ENCODE assay signal across 24 mouse cellular contexts in the genomic region with DNA sequence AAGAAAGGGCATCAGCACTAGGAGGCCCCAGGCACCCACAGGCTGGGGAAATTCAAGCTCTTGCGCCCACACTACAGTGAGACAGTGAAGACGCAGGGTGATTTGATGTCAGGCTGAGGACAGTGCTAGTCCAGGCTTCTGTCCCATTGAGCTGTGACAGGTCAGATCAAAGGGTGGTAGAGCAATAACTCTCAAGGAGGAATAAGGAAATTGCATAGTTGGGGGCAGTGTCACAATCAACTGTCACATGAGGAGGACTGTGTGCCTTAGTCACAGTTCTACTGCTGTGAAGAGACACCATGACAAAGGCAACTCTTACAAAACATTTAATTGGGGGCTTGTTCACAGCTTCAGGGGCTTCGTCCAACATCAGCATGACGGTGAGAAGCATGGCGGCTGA. TPM values are rescaled to one million over a fixed set of nuclear protein-coding genes. Genes with fewer than 3 reads are reported as not detected.
DNase-seq lines count a peak whose midpoint lies in the region; ATAC-seq and TF ChIP-seq lines count a peak whose summit lies in the region.
"Had no signal": no experiment of that assay in that cellular context is flagged by ENCODE, and none has a peak within 500 bp of the region (broad histone marks: within the 10 kb centered on the region; RNA-seq: fewer than 3 reads in every experiment).

No protein-coding gene starts in this region.

- 69% methylated on average over 5 of the region's 5 CpGs for WGBS in liver, embryonic 16.5 days (ENCODE audit: insufficient replicate concordance)
- 48% methylated on average over 5 of the region's 5 CpGs for WGBS in bone marrow, adult 2 months
- 67% methylated on average over 5 of the region's 5 CpGs for WGBS in intestine, embryonic 15.5 days

- no peaks in the 10 kb centered on the region for H3K9me3 ChIP-seq in liver, embryonic 16.5 days (replicated peaks; ENCODE audit: control insufficient read depth, low read length)
- H3K9me3 ChIP-seq in intestine, embryonic 15.5 days, result no peaks in the 10 kb centered on the region
- H3K9me3 ChIP-seq: embryonic facial prominence, embryonic 12.5 days; heart, embryonic 13.5 days; hindbrain, embryonic 15.5 days; limb, embryonic 10.5 days; lung, embryonic 15.5 days had no signal

- no peak overlapping the region for H3K4me3 ChIP-seq in liver, embryonic 16.5 days (ENCODE audit: low read depth, low read length)
- H3K4me3 ChIP-seq in bone marrow, adult 2 months (replicated peaks; ENCODE audit: control insufficient read depth, low read depth, low read length), result no peak overlapping the region
- no peak overlapping the region for H3K4me3 ChIP-seq in intestine, embryonic 15.5 days (replicated peaks)
- H3K4me3 ChIP-seq: embryonic facial prominence, embryonic 12.5 days; heart, adult 2 months; heart, embryonic 13.5 days; hindbrain, embryonic 15.5 days; left cerebral cortex, adult 2 months; limb, embryonic 10.5 days; lung, embryonic 15.5 days had no signal

- ATAC-seq in liver, embryonic 16.5 days (ENCODE audit: low read depth), result no peak
- peak; percentile 72 for ATAC-seq in intestine, embryonic 15.5 days
- peak; percentile 27; the same call in 1 of the 2 replicates for ATAC-seq in neutrophil, adult 5-6 weeks (ENCODE audit: extremely low read depth, insufficient number of reproducible peaks, low FRiP score, poor library complexity, severe bottlenecking)
- ATAC-seq: CD4-positive, CD25-positive, alpha-beta regulatory T cell, adult 4 months; midbrain, embryonic 16.5 days had no signal

- no peak for TF ChIP-seq POLR2A in bone marrow, adult 2 months (IDR thresholded peaks at IDR 0.05; ENCODE audit: borderline replicate concordance, control insufficient read depth, low read depth, low read length)

- peak overlapping the region; percentile 29; the same call in 1 of the 2 replicates for H3K27ac ChIP-seq in liver, embryonic 16.5 days (ENCODE audit: low read length)
- peak overlapping the region; percentile 88 for H3K27ac ChIP-seq in bone marrow, adult 2 months (ENCODE audit: control insufficient read depth, insufficient read depth, low read depth, low read length, poor library complexity)
- peak overlapping the region; percentile 64 for H3K27ac ChIP-seq in intestine, embryonic 15.5 days
- H3K27ac ChIP-seq: embryonic facial prominence, embryonic 12.5 days; heart, adult 2 months; heart, embryonic 13.5 days; hindbrain, embryonic 15.5 days; left cerebral cortex, adult 2 months; limb, embryonic 10.5 days; lung, embryonic 15.5 days had no signal

- H3K27me3 ChIP-seq in liver, embryonic 16.5 days (ENCODE audit: control insufficient read depth, insufficient read depth, low read depth, low read length), result no peaks in the 10 kb centered on the region
- no peaks in the 10 kb centered on the region for H3K27me3 ChIP-seq in intestine, embryonic 15.5 days (replicated peaks)
- H3K27me3 ChIP-seq: embryonic facial prominence, embryonic 12.5 days; heart, embryonic 13.5 days; hindbrain, embryonic 15.5 days; lung, embryonic 15.5 days had no signal

- no peak for DNase-seq in liver
- no peak for DNase-seq in layer of hippocampus, adult 9-10 months (ENCODE audit: low spot score)
- no peak for DNase-seq in urinary bladder, adult 2 months (ENCODE audit: low spot score)
- DNase-seq in heart, postnatal 4 days, result no peak
- DNase-seq: adrenal gland, postnatal 36 days; cerebellum, adult 11-12 months; cerebellum, postnatal 10 days; gastrocnemius, postnatal 25 days; heart, adult 2 months; heart, postnatal 14 days; kidney, adult 11 months had no signal

- no peak overlapping the region for H3K4me2 ChIP-seq in liver, embryonic 16.5 days (ENCODE audit: low read depth, low read length)
- H3K4me2 ChIP-seq in intestine, embryonic 15.5 days (replicated peaks), result peak overlapping the region; percentile 39
- H3K4me2 ChIP-seq: embryonic facial prominence, embryonic 12.5 days; heart, embryonic 13.5 days; hindbrain, embryonic 15.5 days; lung, embryonic 15.5 days had no signal

- H3K36me3 ChIP-seq in liver, embryonic 16.5 days (ENCODE audit: control insufficient read depth, insufficient read depth), result no peaks in the 10 kb centered on the region
- no peaks in the 10 kb centered on the region for H3K36me3 ChIP-seq in intestine, embryonic 15.5 days
- H3K36me3 ChIP-seq: embryonic facial prominence, embryonic 12.5 days; heart, embryonic 13.5 days; hindbrain, embryonic 15.5 days; limb, embryonic 10.5 days; lung, embryonic 15.5 days had no signal

- TF ChIP-seq CTCF in bone marrow, adult 2 months (IDR thresholded peaks at IDR 0.05; ENCODE audit: control insufficient read depth, insufficient read depth, low read length), result no peak

- no peak overlapping the region for H3K9ac ChIP-seq in liver, embryonic 16.5 days (ENCODE audit: low read depth, low read length)
- no peak overlapping the region for H3K9ac ChIP-seq in intestine, embryonic 15.5 days
- H3K9ac ChIP-seq: embryonic facial prominence, embryonic 12.5 days; heart, embryonic 13.5 days; hindbrain, embryonic 15.5 days; lung, embryonic 15.5 days had no signal

- peaks cover 6% of the 10 kb centered on the region for H3K4me1 ChIP-seq in liver, embryonic 16.5 days (ENCODE audit: control insufficient read depth, low read depth, low read length)
- peaks cover 4% of the 10 kb centered on the region for H3K4me1 ChIP-seq in bone marrow, adult 2 months (ENCODE audit: control insufficient read depth, insufficient read depth, low read length)
- 0 out of 2 replicates have a peak, but pooled peaks cover 13% of the 10 kb centered on the region for H3K4me1 ChIP-seq in intestine, embryonic 15.5 days (replicated peaks)
- H3K4me1 ChIP-seq: embryonic facial prominence, embryonic 12.5 days; lung, embryonic 15.5 days had no signal

RNA-seq across cellular contexts. Expression of a gene that starts 16.0 kb away (rescaled TPM):
- 8.0 and 8.1 TPM in 2 replicates for polyA plus RNA-seq in liver, embryonic 16.5 days (2015; fragmentation: Nextera tagmentation; extraction: Ambion mirVana)
- polyA plus RNA-seq in bone marrow, adult 2 months (2011; ENCODE audit: insufficient read depth, insufficient read length, low replicate concordance, missing spikeins), result 8.1 TPM in 1 of 2 replicates, not detected in the other
- polyA plus RNA-seq in intestine, embryonic 15.5 days (2015; fragmentation: Nextera tagmentation; extraction: Ambion mirVana), result 8.5 and 9.4 TPM in 2 replicates
- 1.5 and 2.6 TPM in 2 replicates for total RNA-seq in neutrophil, adult 5-6 weeks (2017)
- 23.3 and 30.0 TPM in 2 replicates for polyA plus RNA-seq in urinary bladder, adult 2 months (2012; rRNA removed)
- total RNA-seq in heart, postnatal 4 days (2021), result 10 to 100 TPM; 17.7 to 21.1 TPM
- total RNA-seq: megakaryocyte-erythroid progenitor cell, adult 5-6 weeks had no signal

Comparison
In these comparisons a context has a peak if more than half of its experiments do, and no peak if none do; other contexts are left out.
1. H3K27ac ChIP-seq: peak in every context shown above with its lines; median percentile 88 in bone marrow, adult 2 months; 64 in intestine, embryonic 15.5 days; 29 in liver, embryonic 16.5 days.